Mouse (Mus musculus) lung, adult 2 months (tissue): ENCODE measurements around the gene Gm13276. TPM values are rescaled to one million over a fixed set of nuclear protein-coding genes. Genes with fewer than 3 reads are reported as not detected.
"Not testable (repeated sequence)": the region's sequence is repeated elsewhere in the genome, so short reads cannot be mapped to it uniquely, and the experiment has no call there.

Experiments used
- DNase-seq: peaks from one replicate; pipeline ENCODE4 v3.0.0; 2022
- H3K4me1 ChIP-seq: fragments of 200-500 bp; 2 replicates; pipeline ENCODE4 v1.6.1; 2011; ENCODE audit warnings: low read length; ENCODE audit not compliant: control insufficient read depth, insufficient read depth
- H3K4me3 ChIP-seq: fragments of 200-500 bp; replicated peaks from 2 replicates; pipeline ENCODE3; 2011; ENCODE audit warnings: low read depth, mild to moderate bottlenecking, control low read depth, low read length; ENCODE audit errors: extremely low read depth
- CTCF ChIP-seq: fragments of 200-500 bp; IDR thresholded peaks from 2 replicates; pipeline ENCODE4 v1.5.1; 2011; ENCODE audit warnings: mild to moderate bottlenecking, low read length, control low read depth; ENCODE audit not compliant: insufficient read depth
- POLR2A ChIP-seq: fragments of 200-500 bp; IDR thresholded peaks from 2 replicates; pipeline ENCODE4 v1.6.1; 2011; ENCODE audit warnings: low read depth, mild to moderate bottlenecking, control low read depth, low read length, borderline replicate concordance; ENCODE audit errors: extremely low read depth
- WGBS: fragments of 180-500 bp; shearing (Covaris S2); methylation state at CpG from one replicate; pipeline ENCODE4 v1.1.7; 2018; 5-methylcytosine and 5-hydroxymethylcytosine counted together
- polyA plus RNA-seq: library from polyadenylated mRNA; depleted of rRNA; stranded (reverse); fragments of >200 nt; gene quantifications from 2 replicates; pipeline ENCODE4 v1.2.3, GENCODE M21; 2012

The Gm13276 gene
- polyA plus RNA-seq, 1 experiment, result not detected

GRCm38 (mm10) chr4:88788402-88788801 lies 2.9 kb downstream of the Gm13276 start, which contains the start of gene Gm13277:
Gm13277 (plus strand) TSS chr4:88788632.
- WGBS, result 0% methylated on average over 4 of the region's 28 CpGs
- H3K4me1 ChIP-seq, H3K4me3 ChIP-seq: not testable (repeated sequence)
- TF ChIP-seq CTCF, result peak; percentile 38
- peak; percentile 38 for DNase-seq

- H3K4me3 ChIP-seq, DNase-seq, H3K4me1 ChIP-seq: not testable (repeated sequence)
- WGBS, result no CpG with 5 or more reads among the region's 28 CpGs
Observed at GRCm38 (mm10) chr4:88791250-88791649, 5.7 kb downstream of the Gm13276 start, which contains the start of gene Gm13278. Gm13278 (plus strand) TSS chr4:88791550.

- not testable (repeated sequence) for H3K4me3 ChIP-seq, H3K4me1 ChIP-seq
- peak; percentile 78 for DNase-seq
- WGBS, result 1% methylated on average over 15 of the region's 52 CpGs
Observed at GRCm38 (mm10) chr4:88793936-88794675, 8.6 kb downstream of the Gm13276 start, which contains the start of gene Gm13275. Gm13275 (plus strand) TSS chr4:88794487.

- WGBS, result no CpG with 5 or more reads among the region's 28 CpGs
- DNase-seq, H3K4me3 ChIP-seq, H3K4me1 ChIP-seq: not testable (repeated sequence)
Observed at GRCm38 (mm10) chr4:88797097-88797496, 11.6 kb downstream of the Gm13276 start, which contains the start of gene Gm13279. Gm13279 (plus strand) TSS chr4:88797397.

- not testable (repeated sequence) for H3K4me3 ChIP-seq, DNase-seq, H3K4me1 ChIP-seq
- 4% methylated on average over 6 of the region's 7 CpGs for whole genome bisulfite sequencing
Observed at GRCm38 (mm10) chr4:88799365-88799764, 13.9 kb downstream of the Gm13276 start, which contains the start of gene Gm13285. Gm13285 (plus strand) TSS chr4:88799665.

GRCm38 (mm10) chr4:88802954-88803353 lies 17.4 kb downstream of the Gm13276 start, which contains the start of gene Gm13287:
Gm13287 (plus strand) TSS chr4:88803254.
- WGBS, result no CpG with 5 or more reads among the region's 29 CpGs
- not testable (repeated sequence) for H3K4me1 ChIP-seq, H3K4me3 ChIP-seq, DNase-seq

GRCm38 (mm10) chr4:88805231-88805630 lies 19.7 kb downstream of the Gm13276 start, which contains the start of gene Gm13288:
Gm13288 (plus strand) TSS chr4:88805531.
- H3K4me3 ChIP-seq, DNase-seq: not testable (repeated sequence)
- WGBS, result no CpG with 5 or more reads among the region's 8 CpGs

GRCm38 (mm10) chr4:88805761-88806160 lies 20.3 kb downstream of the Gm13276 start:
- not testable (repeated sequence) for H3K4me3 ChIP-seq, H3K4me1 ChIP-seq
- 0% methylated on average over 9 of the region's 34 CpGs for WGBS
- DNase-seq, result peak; percentile 5

More at GRCm38 (mm10) chr4:88805231-88805630, 19.7 kb downstream of the Gm13276 start, which contains the start of gene Gm13288:
- not testable (repeated sequence) for H3K4me1 ChIP-seq

GRCm38 (mm10) chr4:88815928-88816327 lies 30.4 kb downstream of the Gm13276 start, which contains the start of gene Ifna7:
Ifna7 (plus strand) TSS chr4:88816228.
- no peak for DNase-seq
- 41% methylated on average over 3 of the region's 3 CpGs for WGBS
- Histone ChIP-seq H3K4me1 (no peaks in the 10 kb centered on the region), H3K4me3 (no peak within 1 kb of the TSS)
- no peak for TF ChIP-seq POLR2A
- TF ChIP-seq CTCF, result no peak

GRCm38 (mm10) chr4:88819659-88820058 lies 34.1 kb downstream of the Gm13276 start, which contains the start of gene Ifna11:
Ifna11 (plus strand) TSS chr4:88819959.
- DNase-seq, result no peak
- no peak within 1 kb of the TSS for H3K4me3 ChIP-seq
- TF ChIP-seq CTCF (no peak), POLR2A (no peak)
- 73% methylated on average over 1 of the region's 1 CpGs for WGBS
- H3K4me1 ChIP-seq, result no peaks in the 10 kb centered on the region

GRCm38 (mm10) chr4:88822995-88823394 lies 37.5 kb downstream of the Gm13276 start:
- 19% methylated on average over 4 of the region's 4 CpGs for WGBS
- H3K4me1 ChIP-seq, result no peaks in the 10 kb centered on the region
- H3K4me3 ChIP-seq, result no peak overlapping the region
- TF ChIP-seq CTCF (no peak), POLR2A (no peak)
- no peak for DNase-seq

- H3K4me1 ChIP-seq, DNase-seq, H3K4me3 ChIP-seq: not testable (repeated sequence)
Observed at GRCm38 (mm10) chr4:88827116-88827515, 41.6 kb downstream of the Gm13276 start, which contains the start of gene Ifna6. Ifna6 (plus strand) TSS chr4:88827416.
